Mouse (Mus musculus) R1 (cell line): Measurements from ENCODE around the gene Slc10a7.

Source experiments
- DNase-seq: peaks from one replicate; pipeline ENCODE4 v3.0.0-alpha.2; 2018; ENCODE audit warnings: low read depth, low spot score

The Slc10a7 gene

GRCm38 (mm10) chr8:78622362-78622761 is 113.2 kb downstream of the Slc10a7 start:
- DNase-seq, result peak; percentile 85

- peak; percentile 49 for DNase-seq
Measured at GRCm38 (mm10) chr8:78623972-78624371, 114.8 kb downstream of the Slc10a7 start.

DNA sequence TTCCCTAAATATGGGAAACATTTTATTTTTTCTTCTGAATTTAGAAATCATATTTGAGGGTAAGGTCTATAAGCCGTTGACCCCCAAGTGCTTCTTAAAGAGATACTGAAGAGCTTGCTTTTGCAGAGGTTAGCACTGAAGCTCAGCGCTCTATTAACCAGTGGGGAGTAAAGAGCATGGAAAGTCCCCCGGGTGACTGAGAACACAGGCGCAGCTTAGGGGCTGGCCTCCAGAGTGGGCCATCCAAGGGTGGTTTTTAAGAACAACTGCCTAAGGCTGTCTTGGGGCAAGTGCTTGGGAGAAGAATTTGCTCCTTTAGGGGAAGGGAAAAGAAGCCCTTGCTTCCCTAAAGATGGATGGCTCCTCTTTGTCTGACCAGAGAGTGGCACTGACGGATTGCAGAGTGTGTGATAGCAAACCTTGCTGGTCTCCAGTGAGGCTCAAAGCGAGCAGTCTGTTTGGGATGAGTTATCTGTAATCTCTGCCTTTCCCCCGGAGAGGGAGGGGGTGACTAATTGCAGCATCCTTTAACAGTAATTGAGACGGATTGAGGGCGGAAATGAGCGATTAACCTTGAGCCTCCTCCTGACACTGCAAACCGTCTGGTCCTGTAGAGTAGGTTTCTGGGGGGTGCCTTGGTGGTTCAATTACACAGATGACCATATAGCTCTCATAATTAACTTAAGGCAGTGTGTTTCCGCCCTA is 115.7 kb downstream of the Slc10a7 start:
- peak; percentile 90 for DNase-seq

DNA sequence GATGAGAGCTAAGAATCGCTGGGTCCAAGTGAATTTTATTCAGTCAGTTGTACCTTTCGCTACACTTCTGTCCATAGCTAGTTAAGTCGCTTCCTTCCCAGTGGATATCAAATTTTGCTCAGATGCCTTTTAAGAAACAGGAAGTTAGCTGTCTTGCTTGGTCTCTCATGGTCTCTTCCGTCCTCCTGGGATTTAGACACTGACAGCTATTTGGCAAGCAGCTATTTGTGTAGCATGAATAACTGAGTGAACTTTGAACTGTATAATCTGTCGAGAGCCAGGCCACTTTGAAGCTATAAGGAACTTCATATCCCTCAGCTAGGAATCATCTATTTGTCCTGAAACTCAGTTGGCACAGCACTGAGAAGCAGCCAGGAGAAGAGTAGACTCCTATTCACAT is 117.5 kb downstream of the Slc10a7 start:
- no peak for DNase-seq

DNA sequence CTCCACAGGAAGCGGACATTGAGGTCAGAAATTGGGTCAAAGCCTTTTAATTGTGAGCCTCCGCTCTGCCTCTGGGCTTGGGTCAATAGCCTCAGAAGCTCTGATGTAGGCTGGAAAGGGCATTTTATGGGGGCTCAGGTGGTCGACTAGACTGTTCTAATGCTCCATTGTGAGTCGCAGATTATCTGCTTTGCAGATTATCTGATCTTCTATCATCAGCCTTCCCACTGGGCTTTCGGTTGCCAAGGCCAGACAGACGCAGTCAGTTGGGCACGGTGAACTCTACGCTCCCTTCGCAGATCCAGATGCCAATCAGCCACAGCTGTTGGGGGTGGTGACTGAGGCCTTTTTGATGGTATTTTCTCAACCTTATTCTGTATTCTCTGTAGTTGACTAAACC is 118.6 kb downstream of the Slc10a7 start:
- DNase-seq, result no peak

DNA sequence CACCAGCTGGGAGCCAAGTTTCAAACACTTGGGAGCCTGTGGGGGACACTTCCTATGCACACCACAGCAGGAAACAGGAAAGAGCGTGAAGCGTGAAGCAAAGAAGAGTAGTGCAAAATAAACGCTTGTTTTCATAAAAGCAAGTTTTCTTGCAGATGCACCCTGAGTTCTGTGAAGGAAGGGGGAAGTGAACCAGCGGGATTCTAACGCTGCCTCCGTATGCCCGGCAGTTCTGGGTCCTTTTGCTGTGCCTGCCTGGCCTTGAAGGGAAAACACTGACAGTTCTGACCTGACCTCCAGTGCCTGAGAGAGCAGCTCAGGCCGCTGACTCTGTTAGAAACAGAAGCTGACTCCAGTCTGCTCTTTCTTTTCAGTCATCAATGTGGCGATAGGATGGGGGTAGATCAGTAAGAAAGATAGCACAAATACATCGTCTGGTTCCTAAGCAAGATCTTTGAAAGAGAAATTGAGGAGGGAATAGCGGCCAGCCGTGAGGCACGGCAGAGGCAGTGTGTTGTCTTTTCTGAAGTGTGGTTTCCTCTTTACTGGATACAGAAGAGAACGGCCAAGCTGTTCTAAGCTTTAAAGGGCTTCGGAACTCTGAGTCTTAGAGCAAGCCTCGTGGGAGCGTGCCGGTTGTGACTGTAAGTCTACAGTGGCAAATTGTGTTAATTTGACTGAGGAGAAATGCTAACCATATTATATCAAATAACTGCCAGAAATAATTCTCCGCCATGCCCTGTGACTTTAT is 121.4 kb downstream of the Slc10a7 start:
- peak; percentile 49 for DNase-seq

DNA sequence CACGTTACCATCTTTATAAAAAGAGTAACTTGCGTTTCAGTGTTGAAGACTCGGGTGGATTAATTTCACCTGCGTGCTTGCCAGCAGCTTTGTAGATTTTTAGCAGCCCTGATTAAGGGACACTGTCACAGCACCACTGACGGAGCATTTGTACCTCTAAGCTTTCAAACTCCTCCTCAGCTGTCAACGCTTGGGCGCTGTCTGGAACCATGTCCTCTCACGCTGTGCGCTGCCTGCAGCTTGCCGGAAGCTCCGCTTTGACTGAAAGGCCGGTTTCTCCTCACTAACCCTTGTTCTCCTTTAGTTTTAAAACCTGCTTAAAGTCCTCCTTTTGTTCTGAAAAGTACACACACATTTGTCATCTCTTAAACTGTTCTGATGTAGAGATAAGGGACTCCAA is 123.9 kb downstream of the Slc10a7 start:
- DNase-seq, result peak; percentile 71

- DNase-seq, result no peak
Measured at GRCm38 (mm10) chr8:78634018-78634417, 124.9 kb downstream of the Slc10a7 start.

DNA sequence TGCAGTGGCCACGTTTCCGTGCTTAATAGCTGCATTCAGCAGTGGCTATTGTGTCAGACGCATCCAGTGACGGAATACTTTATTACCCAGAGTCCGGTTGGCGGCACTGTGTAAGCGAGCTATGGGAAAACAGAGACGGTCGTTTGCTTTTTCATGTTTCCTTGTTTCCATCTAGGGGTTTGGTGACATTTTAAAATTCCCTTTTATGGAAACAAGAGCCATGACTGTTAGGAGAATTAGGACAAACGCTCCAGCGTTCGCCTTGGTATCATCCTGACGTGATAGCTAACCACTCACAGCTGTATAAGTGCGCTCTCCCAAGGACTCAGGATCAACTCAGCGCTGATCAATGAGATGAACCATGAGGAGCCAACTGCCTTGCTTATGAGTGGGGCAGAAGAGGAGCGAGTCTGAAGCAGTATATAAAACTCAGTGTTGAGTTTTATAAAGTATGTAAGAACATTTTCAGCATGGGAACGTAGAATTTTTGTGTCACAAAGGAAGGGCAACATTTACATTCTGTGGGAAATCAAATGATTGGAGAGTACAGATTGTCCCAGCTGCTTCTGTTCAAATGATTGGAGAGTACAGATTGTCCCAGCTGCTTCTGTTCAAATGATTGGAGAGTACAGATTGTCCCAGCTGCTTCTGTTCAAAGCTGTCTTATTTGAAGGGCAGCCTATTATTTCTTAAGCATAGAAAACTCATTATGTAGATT is 125.5 kb downstream of the Slc10a7 start:
- no peak for DNase-seq

GRCm38 (mm10) chr8:78635241-78635771 is 126.2 kb downstream of the Slc10a7 start:
- DNase-seq, result peak; percentile 38

- no peak for DNase-seq
Measured at GRCm38 (mm10) chr8:78641919-78642318, 132.8 kb downstream of the Slc10a7 start.

- no peak for DNase-seq
Measured at GRCm38 (mm10) chr8:78642376-78642775, 133.2 kb downstream of the Slc10a7 start.

DNA sequence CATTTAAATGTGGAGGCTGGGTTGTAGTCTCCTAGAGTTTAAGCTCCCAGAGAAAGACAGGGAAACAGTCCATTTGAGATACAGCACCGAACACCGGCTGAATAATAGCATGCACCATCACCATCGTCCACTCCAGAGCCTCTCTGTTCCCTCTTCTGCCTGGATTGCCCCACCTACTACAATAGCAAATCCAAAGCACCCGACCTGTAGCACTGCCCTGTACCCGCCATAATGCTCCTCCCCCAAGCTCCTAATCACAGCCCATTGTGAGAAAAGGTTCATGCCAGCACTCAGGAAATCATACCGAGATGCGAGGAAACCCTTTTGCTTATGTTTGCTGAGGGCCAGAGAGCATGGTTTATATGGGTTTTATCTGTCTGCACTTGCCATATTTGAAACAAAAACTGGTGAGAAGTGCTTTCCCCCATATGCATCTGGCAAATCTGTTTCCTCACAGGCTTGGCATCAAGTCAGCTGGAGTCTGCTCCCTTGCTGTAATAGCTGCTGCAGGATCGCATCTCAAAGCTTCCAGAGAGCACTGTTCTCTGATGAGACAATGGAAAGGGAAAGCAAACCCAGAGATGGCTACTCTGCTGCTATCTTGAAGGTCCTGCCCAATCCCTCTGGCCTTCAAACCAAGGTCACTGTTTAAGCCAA is 138.0 kb downstream of the Slc10a7 start:
- no peak for DNase-seq

DNA sequence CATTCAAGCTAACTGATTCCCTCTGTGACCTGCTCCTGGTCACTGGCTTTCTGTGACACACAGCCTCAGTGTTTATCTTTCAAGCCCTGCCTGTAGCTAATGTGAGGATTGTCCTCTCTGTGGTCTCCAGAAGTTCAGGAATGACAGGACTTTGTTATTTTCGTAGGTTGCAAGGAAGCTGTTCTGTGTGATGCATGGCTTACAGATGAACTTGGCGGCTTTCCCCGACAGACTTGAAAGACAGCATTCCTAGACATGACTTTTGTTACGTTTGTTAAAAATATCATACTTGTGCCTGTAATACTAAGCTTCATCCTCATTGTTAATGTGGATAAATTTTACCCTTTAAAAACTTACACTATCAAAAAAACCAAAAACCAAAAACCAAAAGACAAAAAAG is 138.7 kb downstream of the Slc10a7 start:
- DNase-seq, result no peak

GRCm38 (mm10) chr8:78648918-78649317 is 139.8 kb downstream of the Slc10a7 start:
- peak; percentile 50 for DNase-seq

DNA sequence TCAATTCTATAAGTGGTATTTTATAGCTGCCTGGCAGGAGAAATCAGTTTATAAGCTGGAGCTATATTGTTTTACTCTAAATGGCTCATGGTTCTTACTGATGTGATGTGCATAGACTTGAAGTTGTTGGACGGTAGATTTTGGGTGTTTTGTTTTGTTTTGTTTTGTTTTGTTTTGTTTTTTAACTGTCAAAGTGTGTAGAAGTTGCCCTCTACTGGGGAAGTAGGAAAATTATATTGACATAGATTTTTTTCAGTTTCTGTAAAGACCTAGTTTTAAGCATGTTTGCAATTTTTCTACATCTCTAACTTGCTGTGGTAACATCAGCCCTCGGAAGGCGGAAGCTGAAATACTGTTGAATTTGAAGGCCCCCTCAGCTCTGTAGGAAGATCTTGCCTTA is 142.5 kb downstream of the Slc10a7 start:
- no peak for DNase-seq

DNA sequence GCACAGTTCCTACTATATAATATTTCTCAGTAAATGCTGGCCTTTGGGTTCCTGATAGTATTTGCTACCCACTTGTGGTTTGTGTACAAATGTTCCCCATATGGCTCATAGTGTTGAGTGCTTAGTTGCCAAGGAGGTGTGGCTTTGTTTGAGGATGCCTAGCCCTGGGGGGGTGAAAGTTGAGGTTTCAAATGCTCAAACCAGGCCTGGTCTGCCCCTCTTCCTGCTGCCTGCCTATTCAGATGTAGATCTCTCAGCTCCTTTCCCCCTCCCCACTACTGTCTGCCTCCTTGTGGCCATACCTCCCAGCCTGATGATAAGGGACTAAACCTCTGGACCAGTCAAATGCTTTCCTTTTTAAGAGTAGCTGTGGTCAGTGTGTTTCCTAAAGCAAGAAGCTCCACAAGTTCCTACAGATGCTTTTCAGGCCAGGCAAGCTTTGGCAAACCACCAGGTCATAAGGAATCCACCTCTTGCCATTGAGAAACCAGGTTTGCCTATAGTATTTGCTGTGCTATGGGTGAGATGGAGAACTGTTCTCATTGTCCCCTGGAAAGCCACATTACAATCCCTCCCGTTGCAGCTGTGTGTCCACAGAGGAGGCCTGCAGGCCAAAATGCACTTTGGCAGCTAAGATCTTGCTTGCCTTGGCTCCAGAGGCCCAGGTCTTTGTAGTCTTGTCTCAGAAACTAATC is 146.4 kb downstream of the Slc10a7 start:
- DNase-seq, result peak; percentile 86

DNA sequence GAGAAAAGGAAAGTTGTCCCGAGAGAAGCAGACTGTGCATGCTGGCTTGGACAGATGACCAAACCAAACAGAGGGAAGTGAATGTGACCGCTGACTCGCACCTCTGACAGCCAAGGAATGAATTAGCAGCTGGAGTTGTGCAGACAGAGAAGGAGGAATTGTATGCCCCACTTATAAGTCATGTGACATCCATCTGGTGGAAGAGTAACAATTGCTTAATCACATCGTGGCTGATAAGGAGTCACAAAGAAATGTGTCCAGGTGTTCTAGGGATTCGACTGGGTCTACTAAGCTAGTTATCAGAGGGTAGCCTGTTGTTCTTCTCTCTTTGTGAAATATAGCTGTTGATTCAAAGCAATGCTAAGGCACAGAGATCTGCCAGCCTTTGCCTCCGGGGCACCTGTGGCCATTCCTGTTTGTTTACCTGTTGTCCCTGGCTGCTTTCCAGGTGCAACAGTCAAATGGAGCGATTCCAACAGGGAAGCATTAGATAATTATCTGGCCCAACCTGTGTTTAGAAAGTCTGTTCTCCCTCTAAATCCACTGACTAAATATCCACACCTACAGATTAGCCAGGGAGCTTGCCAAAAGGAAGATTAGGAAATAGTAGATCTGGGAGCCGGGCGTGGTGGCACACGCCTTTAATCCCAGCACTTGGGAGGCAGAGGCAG is 147.7 kb downstream of the Slc10a7 start:
- DNase-seq, result no peak

GRCm38 (mm10) chr8:78658172-78658571 is 149.0 kb downstream of the Slc10a7 start:
- DNase-seq, result no peak

DNA sequence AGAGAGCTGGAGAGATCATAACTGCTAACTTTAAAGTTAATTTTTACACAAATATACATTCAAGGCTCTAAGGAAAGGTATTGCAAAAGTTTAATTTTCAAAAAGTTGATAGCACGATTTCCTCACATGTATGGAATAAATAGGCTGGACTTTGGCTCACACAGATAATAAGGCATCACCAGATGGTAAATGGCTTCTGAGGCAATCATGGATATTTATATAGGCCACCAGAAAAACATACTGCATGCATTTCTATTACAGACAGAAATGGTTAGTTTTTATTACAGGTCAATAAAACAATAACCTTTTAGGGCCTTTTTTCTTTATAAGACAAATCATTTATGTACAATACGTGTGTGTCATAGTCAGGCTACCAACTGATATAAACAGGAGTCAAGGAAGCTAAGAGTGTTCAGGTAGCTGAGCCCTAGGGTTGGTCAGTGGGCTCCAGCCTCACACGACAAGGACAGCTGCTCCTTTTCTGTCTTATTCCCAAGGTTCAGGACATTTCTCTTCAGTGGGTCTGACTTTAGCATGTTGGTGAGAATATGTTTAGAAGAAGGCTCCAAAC is 150.6 kb downstream of the Slc10a7 start:
- DNase-seq, result no peak
